Mouse (Mus musculus) embryonic facial prominence, embryonic 14.5 days (tissue): ENCODE measurements around the gene Fbxw18. TPM values are rescaled to one million over a fixed set of nuclear protein-coding genes. Genes with fewer than 3 reads are reported as not detected.
"Not testable (repeated sequence)": the region's sequence is repeated elsewhere in the genome, so short reads cannot be mapped to it uniquely, and the experiment has no call there.

Source experiments
- ATAC-seq: fragments of 200-750 bp; cut with Nextera tagmentation; 2 replicates; pipeline ENCODE4 v1.8.0; 2017; ENCODE audit warnings: low read depth, moderate number of reproducible peaks, moderate TSS enrichment
- DNase-seq: peaks from one replicate; pipeline ENCODE4 v3.0.0-alpha.2; 2015; ENCODE audit warnings: low spot score
- H3K27ac ChIP-seq: fragments of 300-500 bp; sonication (generic); replicated peaks from 2 replicates; pipeline ENCODE4 v1.5.1; 2014; ENCODE audit warnings: low read depth, mild to moderate bottlenecking, low read length, moderate library complexity
- H3K27me3 ChIP-seq: fragments of 300-500 bp; sonication (generic); replicated peaks from 2 replicates; pipeline ENCODE4 v1.6.1; 2014; ENCODE audit warnings: low read length; ENCODE audit not compliant: control insufficient read depth, insufficient read depth
- H3K36me3 ChIP-seq: fragments of 300-500 bp; sonication (generic); 2 replicates; pipeline ENCODE4 v1.6.1; 2014; ENCODE audit warnings: low read length, mixed read lengths; ENCODE audit not compliant: control insufficient read depth, insufficient read depth
- H3K4me1 ChIP-seq: fragments of 300-500 bp; sonication (generic); 2 replicates; pipeline ENCODE4 v1.6.1; 2014; ENCODE audit warnings: antibody characterized with exemption, low read length; ENCODE audit not compliant: control insufficient read depth, insufficient read depth
- H3K4me2 ChIP-seq: fragments of 300-500 bp; sonication (generic); 2 replicates; pipeline ENCODE4 v1.6.1; 2014; ENCODE audit warnings: low read depth, mild to moderate bottlenecking, low read length, moderate library complexity, mixed read lengths
- H3K4me3 ChIP-seq: fragments of 300-500 bp; sonication (generic); 2 replicates; pipeline ENCODE4 v1.5.1; 2014; ENCODE audit warnings: low read depth, mild to moderate bottlenecking, low read length
- H3K9ac ChIP-seq: fragments of 300-500 bp; sonication (generic); 2 replicates; pipeline ENCODE4 v1.6.1; 2014; ENCODE audit warnings: low read depth, mild to moderate bottlenecking, low read length, moderate library complexity, mixed read lengths
- H3K9me3 ChIP-seq: fragments of 300-500 bp; sonication (generic); 2 replicates; pipeline ENCODE4 v1.6.1; 2016; ENCODE audit warnings: low read length; ENCODE audit not compliant: control insufficient read depth
- WGBS: fragments of 180-500 bp; shearing (Covaris S2); extraction: QIAGEN DNeasy Blood & Tissue Kit; methylation state at CpG from one replicate; pipeline ENCODE4 v1.1.7; 2014; 5-methylcytosine and 5-hydroxymethylcytosine counted together
- polyA plus RNA-seq: library from polyadenylated mRNA; unstranded; fragments of >200 nt; fragmentation: Nextera tagmentation; extraction: Ambion mirVana; gene quantifications from 2 replicates; pipeline ENCODE4 v1.2.1, GENCODE M21; 2014

The Fbxw18 gene
- not detected in 2 replicates for polyA plus RNA-seq

GRCm38 (mm10) chr9:109702600-109702999 lies at the start of gene Fbxw18:
TSS of gene Fbxw18 (minus strand) at chr9:109702700.
- H3K4me3 ChIP-seq, H3K27me3 ChIP-seq, ATAC-seq, H3K4me2 ChIP-seq, H3K27ac ChIP-seq, H3K9me3 ChIP-seq, H3K9ac ChIP-seq, H3K4me1 ChIP-seq, H3K36me3 ChIP-seq, DNase-seq: not testable (repeated sequence)
- WGBS, result 79% methylated on average over 4 of the region's 4 CpGs

DNA sequence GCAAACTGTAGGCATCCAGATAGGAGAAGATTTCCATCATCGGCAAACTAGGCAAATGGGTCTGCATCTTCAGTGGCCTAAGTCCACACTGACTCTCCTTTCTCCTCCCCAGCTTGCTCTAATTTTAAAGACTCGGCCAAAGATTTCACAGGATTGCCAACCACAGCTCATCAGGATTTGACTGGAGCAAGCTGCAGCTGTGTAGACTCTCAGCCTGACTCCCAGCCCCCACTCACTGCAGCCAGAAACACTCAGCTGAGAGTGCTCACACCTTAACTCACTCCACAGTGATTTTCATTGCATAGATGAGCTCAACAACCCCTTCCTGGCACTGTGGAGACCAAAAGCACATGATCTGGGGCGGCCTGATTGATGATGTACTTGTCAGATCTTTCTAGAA lies 43.5 kb upstream of the Fbxw18 start, which contains the start of gene Fbxw26:
Gene Fbxw26, minus strand, starts transcription at position 101 of the 400 bp plus-strand sequence.
- ATAC-seq, H3K27ac ChIP-seq, H3K9ac ChIP-seq, DNase-seq, H3K4me1 ChIP-seq, H3K4me3 ChIP-seq, H3K9me3 ChIP-seq, H3K27me3 ChIP-seq, H3K36me3 ChIP-seq, H3K4me2 ChIP-seq: not testable (repeated sequence)
- WGBS, result 75% methylated on average over 3 of the region's 3 CpGs

DNA sequence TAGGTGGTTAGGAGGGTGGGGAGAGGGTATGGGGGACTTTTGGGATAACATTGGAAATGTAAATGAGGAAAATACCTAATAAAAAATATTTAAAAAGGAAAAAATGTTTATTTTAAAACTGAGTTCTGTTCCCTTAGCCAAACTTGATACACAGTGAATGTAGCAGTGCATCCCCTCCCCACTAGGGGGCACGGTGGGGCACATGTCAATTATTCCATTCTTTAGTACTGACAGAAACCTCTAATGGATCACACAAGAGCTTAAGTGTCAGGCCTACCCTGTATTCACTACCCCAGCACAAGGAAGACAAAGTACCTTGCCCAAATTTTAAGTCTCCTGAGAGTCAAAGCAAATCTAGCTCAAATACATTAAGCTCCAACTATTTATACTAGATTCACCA lies 17.2 kb downstream of the Fbxw18 start:
- H3K4me2 ChIP-seq, result no peak overlapping the region
- H3K9me3 ChIP-seq, result no peaks in the 10 kb centered on the region
- H3K4me1 ChIP-seq, result no peaks in the 10 kb centered on the region
- no peak overlapping the region for H3K9ac ChIP-seq
- H3K36me3 ChIP-seq, result no peaks in the 10 kb centered on the region
- DNase-seq, result no peak
- 5% methylated on average over 1 of the region's 1 CpGs for WGBS
- ATAC-seq, result no peak
- no peaks in the 10 kb centered on the region for H3K27me3 ChIP-seq
- H3K27ac ChIP-seq, result no peak overlapping the region
- no peak overlapping the region for H3K4me3 ChIP-seq

DNA sequence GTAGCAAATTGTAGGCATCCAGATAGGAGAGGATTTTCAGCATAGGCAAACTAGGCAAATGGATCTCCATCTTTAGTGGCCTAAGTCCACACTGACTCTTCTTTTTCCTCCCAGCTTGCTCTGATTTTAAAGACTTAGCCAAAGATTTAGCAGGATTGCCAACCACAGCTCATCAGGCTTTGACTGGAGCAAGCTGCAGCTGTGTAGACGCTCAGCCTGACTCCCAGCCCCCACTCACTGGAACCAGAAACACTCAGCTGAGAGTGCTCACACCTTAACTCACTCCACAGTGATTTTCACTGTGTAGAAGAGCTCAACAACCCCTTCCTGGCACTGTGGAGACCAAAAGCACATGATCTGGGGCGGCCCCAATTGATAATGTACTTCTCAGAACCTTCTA lies 37.9 kb downstream of the Fbxw18 start, which contains the start of gene Fbxw25:
Gene Fbxw25, minus strand, starts transcription at position 101 of the 400 bp plus-strand sequence.
- not testable (repeated sequence) for H3K27ac ChIP-seq, H3K4me3 ChIP-seq, ATAC-seq, H3K4me1 ChIP-seq, H3K4me2 ChIP-seq, H3K36me3 ChIP-seq, H3K9me3 ChIP-seq, H3K9ac ChIP-seq, H3K27me3 ChIP-seq, DNase-seq
- WGBS, result 76% methylated on average over 2 of the region's 2 CpGs

Other genes starting within 250 kb of the Fbxw18 start
- gene Fbxw19, start 206.8 kb downstream of the Fbxw18 start, polyA plus RNA-seq, result not detected in 2 replicates
- gene Fbxw15, start 134.4 kb downstream of the Fbxw18 start, polyA plus RNA-seq, result not detected in 2 replicates
- 0.11 TPM in 1 of 2 replicates, not detected in the other for gene Fbxw24, start 76.6 kb downstream of the Fbxw18 start, polyA plus RNA-seq
- not detected in 2 replicates for gene Fbxw25, start 38.0 kb downstream of the Fbxw18 start, polyA plus RNA-seq
- gene Fbxw26, start 43.4 kb upstream of the Fbxw18 start, polyA plus RNA-seq, result 0.21 TPM in 1 of 2 replicates, not detected in the other
- not detected in 2 replicates for gene Fbxw27, start 88.0 kb upstream of the Fbxw18 start, polyA plus RNA-seq
- gene Spink8, start 109.6 kb upstream of the Fbxw18 start, polyA plus RNA-seq, result 0.29 and 1.7 TPM in 2 replicates
- 53.2 and 53.4 TPM in 2 replicates for gene Nme6, start 130.0 kb upstream of the Fbxw18 start, polyA plus RNA-seq
- gene Camp, start 146.9 kb upstream of the Fbxw18 start, polyA plus RNA-seq, result 4.1 and 4.9 TPM in 2 replicates
- 24.5 and 28.4 TPM in 2 replicates for gene Cdc25a, start 172.9 kb upstream of the Fbxw18 start, polyA plus RNA-seq
- 101 and 112 TPM in 2 replicates for gene Map4, start 228.8 kb upstream of the Fbxw18 start, polyA plus RNA-seq